Mouse (Mus musculus): ENCODE data around the gene Exoc8. TPM values are rescaled to one million over a fixed set of nuclear protein-coding genes. Genes with fewer than 3 reads are reported as not detected.

Gene Exoc8
- polyA plus RNA-seq, 1 experiment, result 0.18 TPM

- Histone ChIP-seq H3K4me1 (ENCODE audit: control insufficient read depth) (peaks cover 34% of the 10 kb centered on the region), H3K36me3 (ENCODE audit: control insufficient read depth) (peaks cover 86% of the 10 kb centered on the region), H3K4me3 (replicated peaks) (no peak overlapping the region), H3K9me3 (ENCODE audit: control insufficient read depth, low read length) (peaks cover 7% of the 10 kb centered on the region), H3K27me3 (ENCODE audit: control insufficient read depth) (no peaks in the 10 kb centered on the region)
- no peak for TF ChIP-seq TAL1 (IDR thresholded peaks at IDR 0.05; ENCODE audit: low read length)
- TF ChIP-seq GATA1 (IDR thresholded peaks at IDR 0.05; ENCODE audit: low read length), result no peak
Observed at GRCm38 (mm10) chr8:124892596-124892995, 4.9 kb downstream of the Exoc8 start.

GRCm38 (mm10) chr8:124888385-124888784, 9.1 kb downstream of the Exoc8 start:
- H3K4me3 ChIP-seq (replicated peaks), result no peak overlapping the region
- H3K36me3 ChIP-seq (ENCODE audit: control insufficient read depth), result peaks cover 99% of the 10 kb centered on the region
- H3K4me1 ChIP-seq (ENCODE audit: control insufficient read depth), result peaks cover 5% of the 10 kb centered on the region
- no peak for TF ChIP-seq TAL1 (IDR thresholded peaks at IDR 0.05; ENCODE audit: low read length)
- no peak for TF ChIP-seq GATA1 (IDR thresholded peaks at IDR 0.05; ENCODE audit: low read length)
- H3K9me3 ChIP-seq (ENCODE audit: control insufficient read depth, low read length), result peaks cover 9% of the 10 kb centered on the region
- H3K27me3 ChIP-seq (ENCODE audit: control insufficient read depth), result no peaks in the 10 kb centered on the region

GRCm38 (mm10) chr8:124878946-124879526, 18.5 kb downstream of the Exoc8 start:
- TF ChIP-seq TAL1 (IDR thresholded peaks at IDR 0.05; ENCODE audit: low read length), result no peak
- no peak for TF ChIP-seq GATA1 (IDR thresholded peaks at IDR 0.05; ENCODE audit: low read length)
- no peaks in the 10 kb centered on the region for H3K9me3 ChIP-seq (ENCODE audit: control insufficient read depth, low read length)
- no peak overlapping the region for H3K4me3 ChIP-seq (replicated peaks)
- H3K4me1 ChIP-seq (ENCODE audit: control insufficient read depth), result peaks cover 9% of the 10 kb centered on the region; the same call in 1 of the 2 replicates
- peaks cover 97% of the 10 kb centered on the region for H3K36me3 ChIP-seq (ENCODE audit: control insufficient read depth)
- H3K27me3 ChIP-seq (ENCODE audit: control insufficient read depth), result no peaks in the 10 kb centered on the region

- no peaks in the 10 kb centered on the region for H3K9me3 ChIP-seq (ENCODE audit: control insufficient read depth, low read length)
- H3K4me3 ChIP-seq (replicated peaks), result no peak overlapping the region
- TF ChIP-seq GATA1 (IDR thresholded peaks at IDR 0.05; ENCODE audit: low read length) (no peak), TAL1 (IDR thresholded peaks at IDR 0.05; ENCODE audit: low read length) (no peak)
- H3K27me3 ChIP-seq (ENCODE audit: control insufficient read depth), result no peaks in the 10 kb centered on the region
- peaks cover 97% of the 10 kb centered on the region for H3K36me3 ChIP-seq (ENCODE audit: control insufficient read depth)
- H3K4me1 ChIP-seq (ENCODE audit: control insufficient read depth), result peaks cover 9% of the 10 kb centered on the region; the same call in 1 of the 2 replicates
Observed at GRCm38 (mm10) chr8:124878141-124878540, 19.4 kb downstream of the Exoc8 start.

GRCm38 (mm10) chr8:124872690-124873089, 24.8 kb downstream of the Exoc8 start:
- peaks cover 80% of the 10 kb centered on the region for H3K36me3 ChIP-seq (ENCODE audit: control insufficient read depth)

GRCm38 (mm10) chr8:124872081-124872480, 25.4 kb downstream of the Exoc8 start:
- H3K9me3 ChIP-seq (ENCODE audit: control insufficient read depth, low read length), result no peaks in the 10 kb centered on the region
- no peak overlapping the region for H3K4me3 ChIP-seq (replicated peaks)
- peaks cover 80% of the 10 kb centered on the region for H3K36me3 ChIP-seq (ENCODE audit: control insufficient read depth)
- no peaks in the 10 kb centered on the region for H3K27me3 ChIP-seq (ENCODE audit: control insufficient read depth)
- TF ChIP-seq GATA1 (IDR thresholded peaks at IDR 0.05; ENCODE audit: low read length), result no peak
- no peak for TF ChIP-seq TAL1 (IDR thresholded peaks at IDR 0.05; ENCODE audit: low read length)
- H3K4me1 ChIP-seq (ENCODE audit: control insufficient read depth), result peaks cover 10% of the 10 kb centered on the region

More at GRCm38 (mm10) chr8:124872690-124873089, 24.8 kb downstream of the Exoc8 start:
- Histone ChIP-seq H3K27me3 (ENCODE audit: control insufficient read depth) (no peaks in the 10 kb centered on the region), H3K4me1 (ENCODE audit: control insufficient read depth) (peaks cover 5% of the 10 kb centered on the region; the same call in 1 of the 2 replicates), H3K4me3 (replicated peaks) (no peak overlapping the region), H3K9me3 (ENCODE audit: control insufficient read depth, low read length) (no peaks in the 10 kb centered on the region)
- TF ChIP-seq GATA1 (IDR thresholded peaks at IDR 0.05; ENCODE audit: low read length), result no peak
- TF ChIP-seq TAL1 (IDR thresholded peaks at IDR 0.05; ENCODE audit: low read length), result no peak

GRCm38 (mm10) chr8:124871474-124871873, 26.0 kb downstream of the Exoc8 start:
- H3K36me3 ChIP-seq (ENCODE audit: control insufficient read depth), result peaks cover 74% of the 10 kb centered on the region
- H3K4me1 ChIP-seq (ENCODE audit: control insufficient read depth), result peaks cover 16% of the 10 kb centered on the region
- TF ChIP-seq TAL1 (IDR thresholded peaks at IDR 0.05; ENCODE audit: low read length), result no peak
- no peak for TF ChIP-seq GATA1 (IDR thresholded peaks at IDR 0.05; ENCODE audit: low read length)
- no peaks in the 10 kb centered on the region for H3K9me3 ChIP-seq (ENCODE audit: control insufficient read depth, low read length)
- H3K27me3 ChIP-seq (ENCODE audit: control insufficient read depth), result no peaks in the 10 kb centered on the region
- no peak overlapping the region for H3K4me3 ChIP-seq (replicated peaks)

- H3K9me3 ChIP-seq (ENCODE audit: control insufficient read depth, low read length), result no peaks in the 10 kb centered on the region
- no peak overlapping the region for H3K4me3 ChIP-seq (replicated peaks)
- peaks cover 67% of the 10 kb centered on the region for H3K36me3 ChIP-seq (ENCODE audit: control insufficient read depth)
- H3K27me3 ChIP-seq (ENCODE audit: control insufficient read depth), result no peaks in the 10 kb centered on the region
- no peak for TF ChIP-seq TAL1 (IDR thresholded peaks at IDR 0.05; ENCODE audit: low read length)
- TF ChIP-seq GATA1 (IDR thresholded peaks at IDR 0.05; ENCODE audit: low read length), result no peak
- peaks cover 32% of the 10 kb centered on the region for H3K4me1 ChIP-seq (ENCODE audit: control insufficient read depth)
Observed at GRCm38 (mm10) chr8:124869708-124870107, 27.8 kb downstream of the Exoc8 start.

GRCm38 (mm10) chr8:124867126-124867525, 30.4 kb downstream of the Exoc8 start:
- peaks cover 49% of the 10 kb centered on the region for H3K4me1 ChIP-seq (ENCODE audit: control insufficient read depth)
- H3K27me3 ChIP-seq (ENCODE audit: control insufficient read depth), result no peaks in the 10 kb centered on the region
- no peak overlapping the region for H3K4me3 ChIP-seq (replicated peaks)
- TF ChIP-seq GATA1 (IDR thresholded peaks at IDR 0.05; ENCODE audit: low read length) (no peak), TAL1 (IDR thresholded peaks at IDR 0.05; ENCODE audit: low read length) (no peak)
- peaks cover 42% of the 10 kb centered on the region for H3K36me3 ChIP-seq (ENCODE audit: control insufficient read depth)
- no peaks in the 10 kb centered on the region for H3K9me3 ChIP-seq (ENCODE audit: control insufficient read depth, low read length)

- H3K9me3 ChIP-seq (ENCODE audit: control insufficient read depth, low read length), result no peaks in the 10 kb centered on the region
- peaks cover 37% of the 10 kb centered on the region for H3K36me3 ChIP-seq (ENCODE audit: control insufficient read depth)
- no peak for TF ChIP-seq GATA1 (IDR thresholded peaks at IDR 0.05; ENCODE audit: low read length)
- TF ChIP-seq TAL1 (IDR thresholded peaks at IDR 0.05; ENCODE audit: low read length), result no peak
- peaks cover 52% of the 10 kb centered on the region for H3K4me1 ChIP-seq (ENCODE audit: control insufficient read depth)
- H3K4me3 ChIP-seq (replicated peaks), result no peak overlapping the region
- H3K27me3 ChIP-seq (ENCODE audit: control insufficient read depth), result no peaks in the 10 kb centered on the region
Observed at GRCm38 (mm10) chr8:124866669-124867068, 30.8 kb downstream of the Exoc8 start.

All from erythroblast, embryonic 14.5 days (primary cell).